Mouse (Mus musculus): ENCODE data around the gene Shroom3. TPM values are rescaled to one million over a fixed set of nuclear protein-coding genes. Genes with fewer than 3 reads are reported as not detected.

Shroom3 gene
- polyA plus RNA-seq, 1 experiment from 2014 or later = 6.6 TPM

DNA sequence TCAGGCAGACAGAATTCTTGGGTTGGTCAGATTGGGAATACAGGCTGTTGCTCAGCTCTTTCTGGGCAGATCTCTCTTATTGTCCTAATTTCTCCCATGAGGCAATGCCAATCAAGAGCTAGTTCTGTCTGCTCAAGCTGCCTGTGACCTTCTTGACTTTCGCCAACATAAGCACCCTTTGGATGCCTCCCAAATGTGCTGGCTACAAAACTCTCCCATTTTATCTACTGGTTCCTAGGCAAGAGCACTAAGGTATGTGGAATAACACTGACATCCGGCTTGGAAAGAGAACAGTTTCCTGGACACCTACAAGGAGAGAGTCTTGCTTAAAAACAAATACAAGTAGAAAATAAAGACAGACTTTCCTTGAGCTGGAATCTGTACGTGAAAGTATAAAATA is 204.3 kb downstream of the Shroom3 start:
- 61% methylated on average over 3 of the region's 3 CpGs for WGBS
- Histone ChIP-seq H3K27ac (no peak overlapping the region), H3K36me3 (no peaks in the 10 kb centered on the region), H3K4me3 (no peak overlapping the region), H3K27me3 (no peaks in the 10 kb centered on the region), H3K4me2 (replicated peaks) (no peak overlapping the region), H3K4me1 (peaks cover 2% of the 10 kb centered on the region; the same call in 1 of the 2 replicates), H3K9me3 (no peaks in the 10 kb centered on the region), H3K9ac (no peak overlapping the region)
- no peak for ATAC-seq (ENCODE audit: insufficient number of reproducible peaks, insufficient read depth, low FRiP score, low TSS enrichment)

GRCm38 (mm10) chr5:92888628-92889241 is 205.5 kb downstream of the Shroom3 start:
- Histone ChIP-seq H3K4me1 (peaks cover 6% of the 10 kb centered on the region), H3K4me3 (no peak overlapping the region), H3K4me2 (replicated peaks) (no peak overlapping the region), H3K36me3 (no peaks in the 10 kb centered on the region), H3K9me3 (no peaks in the 10 kb centered on the region), H3K9ac (no peak overlapping the region), H3K27me3 (no peaks in the 10 kb centered on the region), H3K27ac (no peak overlapping the region)
- 60% methylated on average over 8 of the region's 8 CpGs for WGBS
- ATAC-seq (ENCODE audit: insufficient number of reproducible peaks, insufficient read depth, low FRiP score, low TSS enrichment) = no peak

- H3K4me2 ChIP-seq (replicated peaks) = no peak overlapping the region
- no peaks in the 10 kb centered on the region for H3K27me3 ChIP-seq
- no peaks in the 10 kb centered on the region for H3K9me3 ChIP-seq
- no peak for ATAC-seq (ENCODE audit: insufficient number of reproducible peaks, insufficient read depth, low FRiP score, low TSS enrichment)
- no peak overlapping the region for H3K27ac ChIP-seq
- H3K9ac ChIP-seq = no peak overlapping the region
- WGBS = 77% methylated on average over 5 of the region's 5 CpGs
- H3K4me1 ChIP-seq = peaks cover 9% of the 10 kb centered on the region
- H3K4me3 ChIP-seq = no peak overlapping the region
- H3K36me3 ChIP-seq = no peaks in the 10 kb centered on the region
Measured at GRCm38 (mm10) chr5:92890902-92891301, 207.7 kb downstream of the Shroom3 start.

DNA sequence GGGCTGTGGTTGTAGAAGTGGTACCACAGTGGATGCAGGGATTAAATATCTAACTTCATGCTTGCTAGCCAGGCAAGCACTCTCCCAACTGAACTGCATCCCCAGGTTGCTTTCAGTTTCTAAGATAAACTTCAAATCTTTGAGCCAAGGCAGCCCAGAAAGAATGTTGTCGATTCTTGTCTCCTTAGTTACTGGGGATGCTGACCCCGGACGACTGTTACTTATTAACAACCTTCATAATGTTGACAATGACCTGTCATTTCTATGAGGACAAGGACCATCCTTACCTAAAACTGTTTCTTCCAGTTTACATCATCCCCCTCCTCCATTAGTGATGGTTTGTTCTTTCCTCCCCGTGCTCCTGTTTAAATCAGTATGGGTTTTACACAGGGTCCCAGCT is 210.0 kb downstream of the Shroom3 start:
- H3K9ac ChIP-seq = no peak overlapping the region
- no peaks in the 10 kb centered on the region for H3K27me3 ChIP-seq
- no peaks in the 10 kb centered on the region for H3K36me3 ChIP-seq
- no peak overlapping the region for H3K4me3 ChIP-seq
- H3K4me2 ChIP-seq (replicated peaks) = no peak overlapping the region
- WGBS = 26% methylated on average over 4 of the region's 4 CpGs
- H3K4me1 ChIP-seq = peaks cover 21% of the 10 kb centered on the region
- no peak overlapping the region for H3K27ac ChIP-seq
- no peak for ATAC-seq (ENCODE audit: insufficient number of reproducible peaks, insufficient read depth, low FRiP score, low TSS enrichment)
- no peaks in the 10 kb centered on the region for H3K9me3 ChIP-seq

- 8% methylated on average over 1 of the region's 1 CpGs for WGBS
Measured at GRCm38 (mm10) chr5:92893711-92894110, 210.5 kb downstream of the Shroom3 start.

GRCm38 (mm10) chr5:92895877-92896276 is 212.6 kb downstream of the Shroom3 start:
- no peaks in the 10 kb centered on the region for H3K36me3 ChIP-seq
- H3K27ac ChIP-seq = no peak overlapping the region
- no peak for ATAC-seq (ENCODE audit: insufficient number of reproducible peaks, insufficient read depth, low FRiP score, low TSS enrichment)
- H3K27me3 ChIP-seq = no peaks in the 10 kb centered on the region
- no peak overlapping the region for H3K4me2 ChIP-seq (replicated peaks)
- no peak overlapping the region for H3K9ac ChIP-seq
- no peaks in the 10 kb centered on the region for H3K9me3 ChIP-seq
- H3K4me3 ChIP-seq = no peak overlapping the region
- 93% methylated on average over 8 of the region's 8 CpGs for WGBS
- peaks cover 30% of the 10 kb centered on the region for H3K4me1 ChIP-seq

More at GRCm38 (mm10) chr5:92893711-92894110, 210.5 kb downstream of the Shroom3 start:
- H3K9ac ChIP-seq = no peak overlapping the region
- H3K4me1 ChIP-seq = peaks cover 21% of the 10 kb centered on the region
- ATAC-seq (ENCODE audit: insufficient number of reproducible peaks, insufficient read depth, low FRiP score, low TSS enrichment) = no peak
- H3K4me2 ChIP-seq (replicated peaks) = no peak overlapping the region
- H3K9me3 ChIP-seq = no peaks in the 10 kb centered on the region
- H3K27me3 ChIP-seq = no peaks in the 10 kb centered on the region
- no peak overlapping the region for H3K27ac ChIP-seq
- H3K4me3 ChIP-seq = no peak overlapping the region
- no peaks in the 10 kb centered on the region for H3K36me3 ChIP-seq

- Histone ChIP-seq H3K27me3 (no peaks in the 10 kb centered on the region), H3K9me3 (no peaks in the 10 kb centered on the region), H3K9ac (no peak overlapping the region), H3K4me1 (peaks cover 30% of the 10 kb centered on the region), H3K36me3 (no peaks in the 10 kb centered on the region), H3K4me2 (replicated peaks) (peak overlapping the region; percentile 91; the same call in 1 of the 2 replicates), H3K27ac (peak overlapping the region; percentile 93; the same call in 1 of the 2 replicates), H3K4me3 (no peak overlapping the region)
- no peak for ATAC-seq (ENCODE audit: insufficient number of reproducible peaks, insufficient read depth, low FRiP score, low TSS enrichment)
- WGBS = 39% methylated on average over 1 of the region's 1 CpGs
Measured at GRCm38 (mm10) chr5:92896725-92897280, 213.6 kb downstream of the Shroom3 start.

- Histone ChIP-seq H3K4me2 (replicated peaks) (peak overlapping the region; percentile 91), H3K27ac (peak overlapping the region; percentile 93), H3K9ac (peak overlapping the region; percentile 70), H3K27me3 (no peaks in the 10 kb centered on the region), H3K36me3 (no peaks in the 10 kb centered on the region), H3K9me3 (no peaks in the 10 kb centered on the region), H3K4me3 (peak overlapping the region; percentile 73), H3K4me1 (peaks cover 27% of the 10 kb centered on the region)
- under 1% methylated on average over 94 of the region's 96 CpGs for WGBS
- peak; percentile 88 for ATAC-seq (ENCODE audit: insufficient number of reproducible peaks, insufficient read depth, low FRiP score, low TSS enrichment)
Measured at GRCm38 (mm10) chr5:92897766-92898745, 214.8 kb downstream of the Shroom3 start.

DNA sequence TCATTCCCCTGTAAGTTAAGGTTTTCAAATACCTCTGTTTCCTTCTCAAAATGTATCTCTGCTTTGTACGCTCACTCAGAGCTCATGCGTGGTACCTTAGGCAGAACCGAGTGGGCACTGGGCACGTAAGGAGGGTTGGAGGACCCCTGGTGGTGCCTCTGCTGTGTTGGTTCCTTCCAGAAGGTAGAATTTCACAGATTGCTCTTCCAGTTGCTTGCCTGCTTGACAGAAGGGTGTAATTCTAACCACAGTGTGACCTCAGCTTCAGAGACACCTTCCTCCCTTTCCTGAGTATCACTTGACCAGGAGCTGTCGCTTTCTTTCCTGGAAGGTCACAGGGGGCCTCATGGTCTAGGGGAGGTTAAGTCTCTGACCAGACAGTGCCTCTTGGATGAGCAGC is 217.2 kb downstream of the Shroom3 start:
- no peaks in the 10 kb centered on the region for H3K9me3 ChIP-seq
- H3K36me3 ChIP-seq = no peaks in the 10 kb centered on the region
- peaks cover 31% of the 10 kb centered on the region for H3K4me1 ChIP-seq
- no peaks in the 10 kb centered on the region for H3K27me3 ChIP-seq
- H3K4me2 ChIP-seq (replicated peaks) = peak overlapping the region; percentile 28; the same call in 1 of the 2 replicates
- no peak overlapping the region for H3K4me3 ChIP-seq
- no peak overlapping the region for H3K9ac ChIP-seq
- ATAC-seq (ENCODE audit: insufficient number of reproducible peaks, insufficient read depth, low FRiP score, low TSS enrichment) = no peak
- 46% methylated on average over 5 of the region's 5 CpGs for WGBS
- no peak overlapping the region for H3K27ac ChIP-seq

GRCm38 (mm10) chr5:92901870-92902269 is 218.6 kb downstream of the Shroom3 start:
- Histone ChIP-seq H3K4me3 (no peak overlapping the region), H3K4me2 (replicated peaks) (no peak overlapping the region), H3K9ac (no peak overlapping the region), H3K9me3 (no peaks in the 10 kb centered on the region), H3K27ac (no peak overlapping the region), H3K4me1 (peaks cover 30% of the 10 kb centered on the region), H3K27me3 (no peaks in the 10 kb centered on the region), H3K36me3 (no peaks in the 10 kb centered on the region)
- WGBS = 29% methylated on average over 7 of the region's 7 CpGs
- ATAC-seq (ENCODE audit: insufficient number of reproducible peaks, insufficient read depth, low FRiP score, low TSS enrichment) = no peak

- 0 out of 2 replicates have a peak, but pooled peaks have one; percentile 9 for ATAC-seq (ENCODE audit: insufficient number of reproducible peaks, insufficient read depth, low FRiP score, low TSS enrichment)
- H3K4me3 ChIP-seq = no peak overlapping the region
- H3K27ac ChIP-seq = 0 out of 2 replicates have a peak overlapping the region, but pooled peaks have one; percentile 54
Measured at GRCm38 (mm10) chr5:92905146-92905545, 221.9 kb downstream of the Shroom3 start.

More at GRCm38 (mm10) chr5:92905146-92905545, 221.9 kb downstream of the Shroom3 start:
- no peak overlapping the region; the same call in 1 of the 2 replicates for H3K4me2 ChIP-seq (replicated peaks)
- H3K9me3 ChIP-seq = peaks cover 10% of the 10 kb centered on the region
- no peaks in the 10 kb centered on the region for H3K27me3 ChIP-seq
- WGBS = 43% methylated on average over 9 of the region's 9 CpGs
- H3K4me1 ChIP-seq = peaks cover 18% of the 10 kb centered on the region
- H3K9ac ChIP-seq = peak overlapping the region; percentile 5; the same call in 1 of the 2 replicates
- H3K36me3 ChIP-seq = no peaks in the 10 kb centered on the region

Data from embryonic facial prominence, embryonic 12.5 days (tissue).